Mouse (Mus musculus) brown adipose tissue, adult 24 weeks (tissue): ENCODE measurements at regions not wholly inside any gene's neighbourhood (a gene's known extent, or its start where the extent isn't known, plus 50 kb on each side); places are given as distances from the start of the nearest gene placed in this dataset.

Experiments
- H3K27ac ChIP-seq: fragments of 200-500 bp; replicated peaks from 2 replicates; pipeline ENCODE4 v1.5.1; 2012; ENCODE audit warnings: low read depth, mild to moderate bottlenecking, low read length
- H3K4me1 ChIP-seq: fragments of 200-500 bp; 2 replicates; pipeline ENCODE4 v1.6.1; 2012; ENCODE audit warnings: low read length, mixed read lengths; ENCODE audit not compliant: control insufficient read depth, insufficient read depth, insufficient read length
- H3K4me3 ChIP-seq: fragments of 200-500 bp; 2 replicates; pipeline ENCODE4 v1.5.1; 2012; ENCODE audit warnings: low read depth, mild to moderate bottlenecking, low read length, moderate library complexity; ENCODE audit not compliant: insufficient read depth

- H3K4me3 ChIP-seq = no peak overlapping the region
- peaks cover 17% of the 10 kb centered on the region for H3K4me1 ChIP-seq
- no peak overlapping the region for H3K27ac ChIP-seq
Measured at GRCm38 (mm10) chr11:71517377-71517776, 232.3 kb upstream of the Wscd1 start.

GRCm38 (mm10) chr11:71527691-71528090 is 222.0 kb upstream of the Wscd1 start:
- no peak overlapping the region for H3K27ac ChIP-seq
- H3K4me3 ChIP-seq = no peak overlapping the region
- H3K4me1 ChIP-seq = no peaks in the 10 kb centered on the region

- Histone ChIP-seq H3K27ac (no peak overlapping the region), H3K4me1 (no peaks in the 10 kb centered on the region), H3K4me3 (no peak overlapping the region)
Measured at GRCm38 (mm10) chr11:71528588-71528987, 221.1 kb upstream of the Wscd1 start.

GRCm38 (mm10) chr11:71541178-71541845 is 208.4 kb upstream of the Wscd1 start:
- Histone ChIP-seq H3K4me1 (no peaks in the 10 kb centered on the region), H3K4me3 (no peak overlapping the region), H3K27ac (no peak overlapping the region)

GRCm38 (mm10) chr11:71557412-71557811 is 192.3 kb upstream of the Wscd1 start:
- Histone ChIP-seq H3K4me1 (no peaks in the 10 kb centered on the region), H3K27ac (no peak overlapping the region), H3K4me3 (no peak overlapping the region)

GRCm38 (mm10) chr11:71564831-71565230 is 184.9 kb upstream of the Wscd1 start:
- H3K27ac ChIP-seq = no peak overlapping the region
- no peak overlapping the region for H3K4me3 ChIP-seq
- no peaks in the 10 kb centered on the region for H3K4me1 ChIP-seq

GRCm38 (mm10) chr11:71576801-71577200 is 172.9 kb upstream of the Wscd1 start:
- no peaks in the 10 kb centered on the region for H3K4me1 ChIP-seq
- H3K27ac ChIP-seq = no peak overlapping the region
- H3K4me3 ChIP-seq = no peak overlapping the region

- Histone ChIP-seq H3K27ac (no peak overlapping the region), H3K4me1 (no peaks in the 10 kb centered on the region), H3K4me3 (no peak overlapping the region)
Measured at GRCm38 (mm10) chr11:71581775-71582174, 167.9 kb upstream of the Wscd1 start.

- Histone ChIP-seq H3K4me3 (no peak overlapping the region), H3K4me1 (no peaks in the 10 kb centered on the region), H3K27ac (no peak overlapping the region)
Measured at GRCm38 (mm10) chr11:71591014-71591413, 158.7 kb upstream of the Wscd1 start.

GRCm38 (mm10) chr11:71594250-71594847 is 155.4 kb upstream of the Wscd1 start:
- Histone ChIP-seq H3K4me3 (no peak overlapping the region), H3K4me1 (no peaks in the 10 kb centered on the region), H3K27ac (no peak overlapping the region)

- Histone ChIP-seq H3K4me1 (no peaks in the 10 kb centered on the region), H3K4me3 (no peak overlapping the region), H3K27ac (no peak overlapping the region)
Measured at GRCm38 (mm10) chr11:71597709-71598108, 152.0 kb upstream of the Wscd1 start.

GRCm38 (mm10) chr11:71610782-71611181 is 138.9 kb upstream of the Wscd1 start:
- Histone ChIP-seq H3K4me1 (no peaks in the 10 kb centered on the region), H3K4me3 (no peak overlapping the region), H3K27ac (no peak overlapping the region)

- Histone ChIP-seq H3K4me1 (no peaks in the 10 kb centered on the region), H3K27ac (no peak overlapping the region), H3K4me3 (no peak overlapping the region)
Measured at GRCm38 (mm10) chr11:71615526-71615925, 134.2 kb upstream of the Wscd1 start.

- Histone ChIP-seq H3K4me1 (no peaks in the 10 kb centered on the region), H3K27ac (no peak overlapping the region), H3K4me3 (no peak overlapping the region)
Measured at GRCm38 (mm10) chr11:71625501-71626191, 124.1 kb upstream of the Wscd1 start.

- Histone ChIP-seq H3K4me1 (no peaks in the 10 kb centered on the region; the same call in 1 of the 2 replicates), H3K27ac (no peak overlapping the region), H3K4me3 (no peak overlapping the region)
Measured at GRCm38 (mm10) chr11:71636111-71636510, 113.6 kb upstream of the Wscd1 start.

- no peaks in the 10 kb centered on the region; the same call in 1 of the 2 replicates for H3K4me1 ChIP-seq
- H3K27ac ChIP-seq = no peak overlapping the region
- no peak overlapping the region for H3K4me3 ChIP-seq
Measured at GRCm38 (mm10) chr11:71636785-71637184, 112.9 kb upstream of the Wscd1 start.
